Mouse (Mus musculus): ENCODE results near the gene Fbln2.

GRCm38 (mm10) chr6:91185502-91185901 lies 26.8 kb upstream of the Fbln2 start:
- TF ChIP-seq TAL1 (IDR thresholded peaks at IDR 0.05; ENCODE audit: low read length), result no peak
- no peak for TF ChIP-seq GATA1 (IDR thresholded peaks at IDR 0.05; ENCODE audit: low read length)

All from erythroblast, embryonic 14.5 days (primary cell).